Mouse (Mus musculus): ENCODE data around the gene Car15.

The Car15 gene

DNA sequence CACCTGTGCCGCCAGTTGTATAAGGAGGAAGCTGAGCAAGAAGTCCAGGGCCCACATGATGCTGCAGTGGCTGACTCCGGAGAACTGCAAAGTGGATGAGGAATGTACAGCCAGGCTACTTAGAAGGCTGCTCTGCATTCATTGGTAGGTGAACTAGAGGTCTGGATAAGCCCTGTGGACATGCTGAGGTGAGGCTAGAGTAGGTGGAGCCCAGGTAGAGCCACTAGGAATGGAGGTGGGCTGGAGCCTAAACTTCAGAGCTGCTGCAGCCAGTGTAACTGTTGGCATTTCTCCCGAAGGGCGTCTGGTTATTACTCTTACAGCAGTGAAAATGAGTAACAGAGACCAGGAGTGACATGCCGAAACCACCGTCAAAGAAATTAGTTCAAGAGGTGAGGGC is at the start of gene Car15:
Gene Car15 (minus strand): TSS at position 314 of the 400 bp plus-strand sequence.
- DNase-seq (ENCODE audit: low read depth, low spot score): no peak

DNA sequence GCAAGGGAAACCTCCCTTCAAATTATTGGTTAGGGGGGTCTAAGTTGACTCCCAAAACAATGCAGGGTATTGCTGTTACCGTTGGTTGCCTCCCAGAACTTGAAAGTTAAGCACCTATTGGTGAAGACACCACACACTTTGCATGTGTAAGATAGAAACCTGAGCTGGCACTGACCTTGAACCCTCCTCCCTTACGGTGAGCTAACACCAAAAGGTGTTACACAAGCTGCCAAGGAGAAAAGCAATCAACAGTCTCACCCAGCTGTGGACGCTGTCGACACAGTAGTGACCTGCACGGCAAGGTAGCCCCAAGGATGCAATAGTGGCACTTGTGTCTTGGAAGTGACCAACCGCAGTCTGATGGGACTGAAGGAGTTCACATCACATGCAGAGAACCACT is 46.0 kb upstream of the Car15 start:
- DNase-seq (ENCODE audit: low read depth, low spot score): no peak

DNA sequence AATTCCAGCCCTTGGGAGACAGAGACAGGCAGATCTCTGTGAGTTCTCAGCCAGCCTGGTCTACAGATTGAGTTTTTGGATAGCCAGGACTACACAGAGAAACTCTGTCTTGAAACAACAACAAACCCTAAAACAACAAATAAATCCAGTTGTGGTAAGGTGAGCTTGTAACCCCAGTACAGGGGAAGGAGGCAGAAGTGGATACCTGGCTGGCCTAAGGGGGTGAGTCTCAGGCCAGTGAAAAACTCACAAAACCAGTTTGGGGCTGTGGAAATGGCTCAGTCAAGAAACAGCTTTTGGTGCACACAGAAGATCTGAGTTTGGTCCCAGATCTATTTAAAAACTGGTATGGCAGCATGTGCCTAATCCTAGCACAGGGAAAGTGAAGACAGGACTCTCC is 44.0 kb upstream of the Car15 start:
- no peak for DNase-seq (ENCODE audit: low read depth, low spot score)

DNA sequence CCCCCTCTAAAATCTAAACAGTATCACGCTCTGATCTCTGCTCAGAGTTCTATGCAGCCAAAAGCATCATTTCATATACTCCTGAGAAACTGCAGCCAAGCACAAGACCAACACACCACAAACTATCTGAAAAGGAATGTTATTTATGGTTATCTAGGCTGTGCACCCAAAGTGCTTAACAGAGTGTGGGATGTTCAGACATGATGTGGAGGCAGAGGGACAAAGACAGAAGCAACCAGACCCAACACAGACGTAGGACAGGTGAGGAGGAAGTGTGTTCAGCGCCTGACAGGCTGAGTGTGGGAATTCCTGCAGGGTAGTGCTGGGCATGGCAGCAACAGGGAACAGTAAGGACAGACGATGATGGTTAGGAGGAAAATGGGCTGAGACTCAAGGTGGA is 41.4 kb upstream of the Car15 start:
- DNase-seq (ENCODE audit: low read depth, low spot score): no peak

DNA sequence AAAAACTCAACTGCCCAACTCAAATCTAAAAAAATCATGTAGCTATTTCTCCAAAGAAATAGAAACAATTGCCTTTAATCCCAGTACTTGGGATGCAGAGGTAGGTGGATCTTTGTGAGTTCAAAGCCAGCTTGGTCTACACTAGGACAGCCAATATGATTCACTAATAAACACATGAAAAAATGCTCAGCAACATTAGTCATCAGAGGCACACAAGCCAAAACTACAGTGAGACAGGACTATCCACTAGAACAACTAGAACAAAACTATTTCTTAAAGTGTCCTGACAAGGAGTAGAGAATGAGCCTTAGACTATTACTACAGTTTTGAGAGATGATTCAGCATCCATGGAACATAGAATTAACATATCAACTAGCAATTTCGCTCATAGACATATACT is 37.9 kb upstream of the Car15 start:
- DNase-seq (ENCODE audit: low read depth, low spot score): no peak

DNA sequence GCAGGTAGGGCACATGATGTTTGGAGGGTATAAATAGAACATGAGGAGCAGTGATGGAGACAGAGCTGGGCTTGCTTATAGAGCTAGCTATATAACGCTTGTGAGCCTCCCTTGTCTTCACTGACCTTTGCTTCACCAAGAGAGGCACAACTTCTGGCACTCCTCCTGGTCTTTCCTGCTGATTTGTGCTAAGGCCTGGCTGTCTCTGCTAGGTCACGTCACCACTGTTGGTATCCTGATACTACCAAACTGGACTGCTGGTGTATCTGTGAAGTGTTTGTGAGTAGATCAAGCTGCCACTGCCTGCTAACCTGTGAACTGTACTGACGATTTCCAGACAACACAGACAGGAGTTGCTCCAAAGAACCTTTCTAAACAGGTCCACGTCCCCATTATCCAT is 37.0 kb upstream of the Car15 start:
- DNase-seq (ENCODE audit: low read depth, low spot score): no peak

DNA sequence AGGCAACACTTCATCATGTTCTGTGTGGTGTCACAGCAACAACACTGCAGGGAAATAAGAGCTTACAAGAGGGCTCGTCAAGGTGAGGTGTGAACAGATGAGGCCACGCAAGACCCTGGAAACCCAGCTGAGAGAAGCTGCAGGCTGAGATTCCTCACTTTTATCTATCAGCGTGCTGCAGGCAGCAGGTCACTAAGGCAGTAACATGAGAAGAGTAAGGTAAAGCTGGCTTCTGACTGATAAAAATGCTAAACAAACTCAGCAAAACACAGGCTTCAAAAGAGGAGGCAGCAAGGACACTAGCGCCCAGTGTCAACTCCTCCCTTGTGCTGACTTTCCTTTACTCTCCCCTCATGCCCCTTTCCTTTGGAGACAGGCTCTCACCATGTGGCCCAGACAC is 34.8 kb upstream of the Car15 start:
- no peak for DNase-seq (ENCODE audit: low read depth, low spot score)

DNA sequence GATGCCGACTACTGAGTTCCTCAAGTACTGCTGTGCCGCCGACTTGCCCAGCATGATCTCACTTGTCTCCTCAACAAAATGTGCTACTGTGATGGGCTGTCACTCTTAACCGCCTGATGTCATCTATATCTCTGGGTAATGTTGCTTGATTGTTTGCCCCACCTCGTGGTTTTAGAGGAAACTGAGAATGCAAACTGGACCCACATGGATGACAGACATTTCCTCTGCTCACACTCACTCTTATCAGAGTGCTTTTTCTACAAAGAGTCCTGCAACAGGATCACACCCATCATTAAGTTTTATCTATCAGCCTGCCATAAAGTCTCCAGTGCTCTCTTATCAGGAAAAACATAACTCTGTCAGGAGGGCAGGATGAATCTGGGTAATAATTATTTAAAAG is 33.1 kb upstream of the Car15 start:
- no peak for DNase-seq (ENCODE audit: low read depth, low spot score)

DNA sequence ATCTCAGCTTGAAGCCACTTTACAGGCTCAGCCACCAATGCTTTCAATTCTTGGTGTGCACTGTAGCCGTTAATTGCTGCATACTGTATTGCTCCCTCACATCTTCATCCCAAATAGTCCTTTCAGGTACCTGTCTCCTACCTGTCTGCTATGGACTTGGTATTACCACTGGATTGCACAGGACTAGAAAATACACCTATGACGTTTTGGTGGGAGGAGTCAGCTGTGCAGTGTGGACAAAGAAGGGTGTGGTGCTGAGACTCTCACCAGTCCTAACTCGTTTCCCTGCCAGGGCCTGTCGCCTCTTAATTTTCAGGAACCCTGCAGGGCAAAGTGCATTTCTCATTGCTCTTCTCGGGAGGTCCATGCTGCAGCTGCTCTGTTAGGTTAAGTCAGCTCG is 27.6 kb upstream of the Car15 start:
- DNase-seq (ENCODE audit: low read depth, low spot score): no peak

DNA sequence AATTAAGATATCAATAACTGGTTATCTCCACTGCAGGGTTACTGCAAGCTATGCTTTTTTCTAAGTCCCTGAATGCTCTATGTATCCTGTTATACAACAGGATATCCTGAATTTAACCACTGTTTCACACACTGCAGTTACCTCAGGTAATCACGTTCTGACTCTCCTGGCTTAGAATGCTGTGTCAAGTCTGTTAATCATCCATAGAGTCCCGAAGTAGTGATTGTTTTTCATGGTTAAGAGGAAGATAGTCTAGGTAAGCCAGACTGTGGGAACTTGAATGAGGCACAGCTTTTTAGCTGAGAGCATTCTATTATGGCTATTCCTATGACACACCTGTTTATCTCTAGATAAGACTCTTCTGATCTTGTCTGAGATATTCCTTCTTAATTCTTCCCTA is 27.1 kb upstream of the Car15 start:
- no peak for DNase-seq (ENCODE audit: low read depth, low spot score)

DNA sequence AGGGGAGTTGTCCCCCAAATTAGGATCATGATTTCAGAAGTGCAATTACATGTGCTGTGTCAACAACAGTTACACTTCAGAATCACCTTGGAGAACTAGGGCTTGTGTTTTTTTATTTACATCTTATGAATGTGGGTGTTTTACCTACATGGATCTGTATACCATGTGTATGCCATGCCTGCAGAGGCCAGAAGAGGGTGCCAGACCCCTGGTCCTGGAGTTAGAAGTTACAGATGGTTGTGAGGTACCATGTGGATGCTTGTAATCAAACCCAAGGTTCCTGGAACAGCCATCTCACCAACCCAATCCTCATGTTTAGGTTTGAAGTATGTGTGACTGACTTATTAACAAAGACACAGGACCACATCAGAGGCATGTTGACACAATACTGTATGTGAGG is 20.4 kb upstream of the Car15 start:
- DNase-seq (ENCODE audit: low read depth, low spot score): no peak

DNA sequence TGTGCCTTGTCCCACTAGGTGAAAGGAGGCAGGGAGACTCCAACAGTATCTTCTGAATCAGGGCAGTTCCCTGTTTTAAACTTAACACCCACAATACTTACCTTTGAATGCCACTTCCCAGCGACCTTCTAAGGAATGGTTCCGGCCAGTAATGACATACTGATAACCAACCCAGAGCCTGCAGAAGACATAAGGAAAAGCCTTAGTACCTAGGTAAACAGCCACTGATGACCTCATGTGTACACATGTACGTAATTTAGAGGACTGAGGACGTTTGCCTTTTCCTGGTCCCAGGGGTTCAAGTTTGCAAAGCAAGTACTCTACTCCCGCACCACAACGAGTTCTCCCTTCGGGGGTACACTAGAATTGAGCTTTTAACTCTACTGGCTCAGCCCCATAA is 19.0 kb upstream of the Car15 start:
- no peak for DNase-seq (ENCODE audit: low read depth, low spot score)

DNA sequence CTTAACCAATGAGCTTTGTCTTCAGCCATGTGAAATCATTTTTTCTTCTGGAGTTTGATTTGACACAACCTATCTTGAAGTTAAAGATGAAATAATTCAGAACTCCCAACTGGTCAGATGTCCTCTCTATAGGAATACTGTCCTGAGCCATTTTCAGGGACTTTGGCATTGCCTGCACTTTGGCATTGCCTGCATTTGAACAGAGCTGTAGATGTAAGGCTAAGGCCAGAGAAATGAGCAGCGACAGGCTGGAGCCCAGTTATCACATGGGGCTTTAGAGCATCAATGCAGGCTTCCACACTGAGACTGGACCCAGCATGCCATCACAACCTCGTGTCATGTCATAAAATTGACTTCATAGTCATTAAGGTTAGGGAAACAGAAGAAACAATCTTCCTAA is 15.1 kb upstream of the Car15 start:
- DNase-seq (ENCODE audit: low read depth, low spot score): no peak

DNA sequence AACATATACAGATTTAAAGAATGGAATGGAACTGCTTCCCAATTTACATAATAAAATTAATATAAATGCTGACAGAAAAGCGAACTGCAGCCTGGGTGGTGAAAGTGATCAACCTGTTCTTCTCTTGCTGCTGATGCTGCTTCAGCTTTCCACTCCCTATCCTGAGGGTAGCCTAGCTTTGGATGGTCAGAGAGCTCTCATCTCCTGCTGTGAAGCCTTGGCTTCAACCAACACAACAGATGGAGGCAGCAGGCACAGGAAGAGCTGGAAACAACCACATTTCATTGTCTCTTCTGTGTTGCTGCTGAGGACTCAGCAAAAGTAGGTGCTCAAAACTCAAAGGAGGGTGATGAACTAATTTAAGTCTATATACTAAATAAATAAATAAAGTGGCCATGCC is 13.7 kb upstream of the Car15 start:
- no peak for DNase-seq (ENCODE audit: low read depth, low spot score)

DNA sequence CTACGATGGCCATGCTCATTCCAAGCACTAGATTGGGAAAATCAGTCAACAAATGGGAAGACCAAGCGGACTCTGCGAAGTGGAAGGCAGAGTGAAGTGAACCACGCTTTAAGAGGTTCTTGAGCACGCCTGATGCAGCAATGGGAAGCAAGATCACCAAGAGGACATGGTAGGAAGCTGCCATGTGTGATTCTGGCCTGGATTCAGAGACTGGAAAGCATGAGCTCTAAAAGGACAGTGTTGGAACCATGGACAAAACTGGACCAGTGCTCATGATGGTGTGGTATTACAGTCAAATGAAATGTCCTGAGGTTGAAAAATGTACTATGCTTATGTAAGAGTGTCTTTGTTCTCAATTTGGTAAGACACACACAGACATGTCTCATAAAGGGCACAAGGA is 13.2 kb upstream of the Car15 start:
- DNase-seq (ENCODE audit: low read depth, low spot score): no peak

DNA sequence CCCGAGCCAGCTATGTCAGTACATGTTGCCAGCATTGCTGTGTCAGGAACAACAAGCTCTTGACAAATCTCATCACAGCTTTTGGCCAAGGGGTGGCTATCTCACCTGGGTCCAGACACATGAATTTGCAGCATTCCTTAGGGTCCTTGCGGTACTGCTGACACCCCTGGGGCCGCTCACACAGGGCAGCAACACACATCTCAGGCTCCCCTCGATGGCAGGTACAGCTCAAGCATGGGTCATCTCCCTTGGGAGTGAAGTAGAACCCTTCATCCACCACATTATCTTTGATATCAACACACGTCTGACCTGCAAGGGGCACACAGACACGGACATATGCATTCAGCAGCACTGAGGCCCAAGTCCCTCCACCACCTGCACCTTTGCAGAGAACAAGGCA is 11.3 kb upstream of the Car15 start:
- DNase-seq (ENCODE audit: low read depth, low spot score): no peak

DNA sequence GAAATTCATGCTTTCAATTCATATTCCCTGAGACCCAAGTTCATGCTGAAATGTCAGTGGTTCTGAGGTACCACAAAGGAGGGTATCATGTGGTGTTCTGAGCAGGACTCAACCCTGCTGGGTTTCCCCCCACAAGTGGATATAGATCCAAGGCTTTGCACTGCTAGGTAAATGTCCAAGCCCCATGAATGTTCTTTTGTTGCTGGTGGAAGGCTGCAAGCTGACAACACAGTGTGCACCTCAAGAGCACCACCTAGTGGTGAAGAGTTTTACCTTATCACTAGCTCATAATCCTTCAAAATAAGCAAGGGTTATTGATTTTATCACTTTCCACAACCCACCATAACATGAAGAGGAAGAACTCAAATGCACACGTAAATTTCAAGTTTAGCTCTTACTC is 10.8 kb upstream of the Car15 start:
- peak; percentile 59 for DNase-seq (ENCODE audit: low read depth, low spot score)

DNA sequence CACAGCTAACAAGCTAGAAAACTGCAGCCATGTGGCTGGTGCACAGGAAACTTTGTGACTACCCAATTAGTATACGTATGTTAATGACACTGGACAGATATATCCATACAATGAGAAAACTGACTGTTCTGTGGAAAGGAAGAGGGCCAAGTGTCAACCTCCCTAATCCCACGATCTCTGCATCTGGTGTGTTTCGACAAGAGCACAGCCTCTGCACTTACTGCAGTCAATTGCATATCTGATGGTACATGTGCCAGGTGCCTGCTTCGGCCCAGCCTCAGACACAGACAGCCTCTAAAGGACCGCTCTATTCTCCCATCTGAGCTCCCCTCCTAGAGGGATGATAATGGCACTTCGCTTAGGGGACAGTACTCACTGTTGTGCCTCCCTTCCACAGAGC is 10.3 kb upstream of the Car15 start:
- DNase-seq (ENCODE audit: low read depth, low spot score): no peak

DNA sequence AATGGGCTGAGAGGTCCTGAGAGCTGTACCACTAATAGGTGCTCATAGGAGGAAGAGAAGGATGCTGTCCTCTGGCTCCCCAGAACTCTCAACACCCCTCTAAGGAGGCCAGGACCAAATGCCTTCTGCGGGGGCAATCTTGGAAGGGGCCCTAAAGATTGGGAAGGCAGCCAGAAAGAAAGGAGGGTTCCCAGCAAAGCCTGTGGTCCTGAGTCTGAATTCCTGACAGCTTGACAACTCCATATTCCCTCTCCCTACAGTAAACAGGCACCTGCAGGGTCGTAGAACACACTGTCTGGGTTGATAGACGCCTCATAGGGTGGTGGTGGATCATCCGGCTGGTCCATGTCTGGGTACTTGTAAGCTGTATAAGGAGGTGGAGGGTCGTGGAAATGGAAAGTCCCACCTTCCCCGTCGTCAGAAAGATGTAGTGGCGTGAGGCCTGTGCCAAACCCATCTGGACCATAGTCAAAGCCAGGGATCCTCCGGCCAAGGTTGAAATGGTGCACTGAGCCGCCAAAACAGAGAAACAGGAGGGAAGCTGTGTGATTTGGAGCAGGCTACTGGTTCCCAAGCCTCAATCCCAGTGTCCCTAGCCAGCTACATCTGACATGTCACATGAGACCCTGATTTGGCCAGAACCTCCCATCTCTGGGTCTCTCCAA is 5.7 kb upstream of the Car15 start:
- no peak for DNase-seq (ENCODE audit: low read depth, low spot score)

DNA sequence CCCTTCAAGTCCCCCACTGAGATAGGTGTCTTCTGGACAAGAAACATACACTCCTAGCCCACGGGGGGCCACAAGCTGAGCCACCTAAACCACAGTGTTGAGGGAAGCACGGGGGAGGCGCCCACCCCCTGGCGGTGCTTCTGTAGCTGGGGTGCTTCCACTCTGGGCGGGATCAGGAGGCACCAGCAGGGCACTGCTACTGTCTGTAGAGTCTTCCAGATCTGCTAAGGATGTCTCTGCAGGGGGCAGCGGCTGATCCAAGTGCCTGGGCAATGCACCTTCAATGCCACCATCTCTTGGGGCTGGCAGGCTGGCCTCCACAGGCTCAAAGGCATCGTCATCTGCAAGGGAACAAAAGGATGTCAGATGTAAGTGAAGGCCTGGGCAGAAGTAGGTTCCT is 4.3 kb upstream of the Car15 start:
- DNase-seq (ENCODE audit: low read depth, low spot score): no peak

DNA sequence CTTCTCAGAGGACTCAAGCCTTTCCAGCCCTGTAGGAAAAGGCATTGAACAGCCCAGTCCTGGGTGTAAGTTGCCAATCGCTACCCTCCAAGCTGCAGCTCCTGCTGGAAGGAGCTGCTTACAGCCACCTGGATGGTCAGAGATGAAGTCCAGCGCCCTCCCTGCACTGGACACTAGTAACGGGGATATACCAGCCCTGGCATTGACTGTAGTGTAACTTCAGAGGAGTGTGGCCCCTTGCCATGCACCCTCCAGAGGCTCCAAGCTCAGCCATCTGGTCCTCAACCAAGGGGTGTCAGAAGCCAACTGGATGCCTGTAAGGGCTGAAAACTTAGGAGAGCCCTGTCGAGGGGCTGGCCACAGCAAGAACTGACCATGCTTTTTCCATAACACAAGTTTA is 1.8 kb upstream of the Car15 start:
- no peak for DNase-seq (ENCODE audit: low read depth, low spot score)

DNA sequence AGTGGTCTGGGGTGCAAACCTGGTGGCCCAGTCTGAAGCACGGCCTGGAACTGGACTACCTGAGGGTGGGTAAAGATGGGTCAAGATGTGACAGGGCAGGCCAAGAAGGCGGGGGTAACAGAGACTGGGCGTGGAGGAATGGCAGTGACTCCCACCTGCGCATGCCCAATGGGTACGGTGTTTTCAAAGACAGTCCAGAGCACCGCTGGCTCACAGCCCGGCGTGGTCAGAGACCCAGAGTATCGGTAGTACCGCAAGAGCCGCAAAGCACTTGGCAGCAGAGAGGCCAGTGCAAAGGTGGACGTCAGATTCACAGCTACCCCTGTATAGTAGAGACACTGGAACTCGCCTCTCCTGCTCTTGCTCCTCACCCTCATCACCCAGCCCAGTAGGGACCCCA is 2.7 kb downstream of the Car15 start:
- DNase-seq (ENCODE audit: low read depth, low spot score): no peak

DNA sequence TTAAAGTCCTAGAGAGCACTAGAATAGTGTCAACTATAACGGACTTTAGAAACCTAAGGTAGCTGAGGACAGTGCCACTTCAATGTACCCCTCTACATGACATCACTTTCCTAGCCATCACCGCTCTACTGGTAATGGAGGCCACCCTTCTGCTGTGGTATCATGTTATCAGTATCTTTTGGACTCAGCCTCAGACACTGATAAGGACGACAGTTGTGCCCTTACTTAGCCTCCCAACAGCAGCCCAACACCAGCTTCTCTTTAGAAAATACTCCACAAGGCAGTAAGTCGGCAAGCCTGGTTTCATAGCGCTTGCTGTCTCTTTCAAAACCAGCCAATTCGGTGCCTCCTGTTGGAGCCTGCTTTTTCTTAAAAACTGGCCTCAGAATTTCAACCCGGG is 3.6 kb downstream of the Car15 start:
- DNase-seq (ENCODE audit: low read depth, low spot score): no peak

DNA sequence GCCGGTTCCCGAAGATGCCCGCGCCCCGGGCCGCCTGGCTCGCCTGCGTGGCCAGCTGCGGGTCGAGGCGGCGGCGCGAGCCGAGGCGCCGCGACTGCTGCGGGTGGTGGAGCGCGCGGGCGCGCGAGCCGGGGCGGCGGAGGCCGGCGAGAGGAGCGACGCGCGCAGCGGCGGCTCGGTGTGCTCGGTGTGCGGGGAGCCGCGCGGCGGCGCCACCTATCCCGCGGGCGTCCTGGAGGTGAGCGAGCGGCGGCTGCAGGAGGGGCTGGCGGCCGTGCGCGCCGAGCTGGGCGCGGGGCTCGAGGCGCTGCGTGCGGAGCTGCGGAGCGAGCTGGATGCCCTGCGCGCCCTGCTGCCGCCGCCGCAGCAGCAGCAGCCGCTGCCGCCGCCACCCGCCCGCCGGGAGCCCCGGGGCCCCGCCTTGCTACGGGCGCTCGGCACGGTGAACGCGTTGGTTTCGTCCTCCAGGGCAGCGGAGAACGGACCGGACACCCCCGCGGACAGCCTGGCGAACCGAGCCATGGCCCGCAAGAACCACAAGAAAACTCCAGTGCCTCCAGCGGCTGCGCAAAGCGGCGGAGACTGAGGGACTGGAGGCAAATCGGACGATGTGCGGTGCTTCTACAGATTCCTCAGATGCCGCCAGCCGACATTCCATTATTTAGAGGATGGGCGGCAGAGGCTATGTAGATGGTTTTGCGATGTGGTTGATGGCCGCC is 4.3 kb downstream of the Car15 start:
- DNase-seq (ENCODE audit: low read depth, low spot score): peak; percentile 27

All from retina, postnatal 7 days (tissue).